Mouse (Mus musculus) CD4-positive naive resting alpha-beta T cell, adult 57 days (primary cell): ENCODE results near the gene Cct5. TPM values are rescaled to one million over a fixed set of nuclear protein-coding genes. Genes with fewer than 3 reads are reported as not detected.

Source experiments
- total RNA-seq: library from RNA; stranded (reverse); gene quantifications from one replicate; pipeline ENCODE4 v1.2.4, GENCODE M21; 2023

Cct5 gene
- total RNA-seq: 251 TPM

GRCm38 (mm10) chr15:31601646-31602374, at the start of gene Cct5, which contains the start of gene Fam173b:
TSS of gene Cct5 (minus strand) at chr15:31601804.
TSS of gene Fam173b (plus strand) at chr15:31601852.

GRCm38 (mm10) chr15:31565184-31565583, 36.4 kb downstream of the Cct5 start, which contains the start of gene Cmbl:
TSS of gene Cmbl (plus strand) at chr15:31565389.

Other genes starting within 250 kb of the Cct5 start
- 1.0 TPM for gene Ankrd33b, start 234.1 kb downstream of the Cct5 start, total RNA-seq
- 2.3 TPM for gene Ropn1l, start 148.1 kb downstream of the Cct5 start, total RNA-seq
- gene March6, start 70.8 kb downstream of the Cct5 start, total RNA-seq: 63.6 TPM
- 1.3 TPM for gene Cmbl, start 36.4 kb downstream of the Cct5 start, total RNA-seq
- gene Fam173b, start within 50 bp of the Cct5 start, total RNA-seq: 15.7 TPM